Mouse (Mus musculus) CH12F3 (cell line): ENCODE data around the gene Cabp1.

ENCODE experiments used
- in situ Hi-C: fragments of 300-500 bp; cut with MboI; formaldehyde crosslinking; loops from 2 replicates; pipeline ENCODE4 v1.14.3; 2020; ENCODE audit warnings: low sequenced_read_pairs

Gene Cabp1

GRCm38 (mm10) chr5:115193669-115194625 is at the start of gene Cabp1:
Gene Cabp1 (minus strand): TSS chr5:115194381.
- in situ Hi-C loops: no loop called here

GRCm38 (mm10) chr5:115240191-115240590 is 46.0 kb upstream of the Cabp1 start:
- in situ Hi-C loops: no loop called here

GRCm38 (mm10) chr5:115238729-115239195 is 44.6 kb upstream of the Cabp1 start:
- in situ Hi-C loops: no loop called here

- in situ Hi-C loops: no loop called here
These were observed 43.9 kb upstream of the Cabp1 start for GRCm38 (mm10) chr5:115237803-115238728.

- in situ Hi-C loops: no loop called here
These were observed 41.6 kb upstream of the Cabp1 start, which contains the start of gene Pop5 for GRCm38 (mm10) chr5:115235786-115236263. Gene Pop5 (plus strand): TSS chr5:115235836.

GRCm38 (mm10) chr5:115235323-115235771 is 41.2 kb upstream of the Cabp1 start:
- in situ Hi-C loops: no loop called here

- in situ Hi-C loops: no loop called here
These were observed 40.3 kb upstream of the Cabp1 start for GRCm38 (mm10) chr5:115234519-115234918.

GRCm38 (mm10) chr5:115233031-115233780 is 39.0 kb upstream of the Cabp1 start:
- in situ Hi-C loops: no loop called here

- in situ Hi-C loops: no loop called here
These were observed 38.3 kb upstream of the Cabp1 start for GRCm38 (mm10) chr5:115232516-115232915.

- in situ Hi-C loops: no loop called here
These were observed 37.5 kb upstream of the Cabp1 start for GRCm38 (mm10) chr5:115231552-115232120.

GRCm38 (mm10) chr5:115230830-115231551 is 36.8 kb upstream of the Cabp1 start:
- in situ Hi-C loops: no loop called here

- in situ Hi-C loops: no loop called here
These were observed 28.3 kb upstream of the Cabp1 start for GRCm38 (mm10) chr5:115222485-115222884.

- in situ Hi-C loops: no loop called here
These were observed 26.9 kb upstream of the Cabp1 start for GRCm38 (mm10) chr5:115220931-115221640.

GRCm38 (mm10) chr5:115217998-115218397 is 23.8 kb upstream of the Cabp1 start:
- in situ Hi-C loops: no loop called here

- in situ Hi-C loops: no loop called here
These were observed 21.3 kb upstream of the Cabp1 start for GRCm38 (mm10) chr5:115215273-115216185.

- in situ Hi-C loops: no loop called here
These were observed 20.7 kb upstream of the Cabp1 start for GRCm38 (mm10) chr5:115214864-115215263.

GRCm38 (mm10) chr5:115212861-115213260 is 18.7 kb upstream of the Cabp1 start:
- in situ Hi-C loops: no loop called here

GRCm38 (mm10) chr5:115212451-115212850 is 18.3 kb upstream of the Cabp1 start:
- in situ Hi-C loops: no loop called here
